Mouse (Mus musculus) common myeloid progenitor, adult 5-6 weeks (primary cell): ENCODE results near the gene Rai1. TPM values are rescaled to one million over a fixed set of nuclear protein-coding genes. Genes with fewer than 3 reads are reported as not detected.

Experiments used
- ATAC-seq: replicated peaks from 2 replicates; pipeline ENCODE4 v1.8.0; 2016; ENCODE audit warnings: low read depth, mild to moderate bottlenecking, moderate TSS enrichment, inconsistent platforms; ENCODE audit not compliant: poor library complexity, severe bottlenecking
- total RNA-seq: library from RNA; stranded (forward); fragments of 200-1000, 187-1606 nt; gene quantifications from 2 replicates; pipeline ENCODE4 v1.2.3, GENCODE M21; 2017

Rai1 gene
- total RNA-seq, 1 experiment from 2014 or later, result 21.1 TPM

- ATAC-seq, result no peak
Measured at GRCm38 (mm10) chr11:60120586-60121262, 15.9 kb downstream of the Rai1 start.

GRCm38 (mm10) chr11:60122611-60123010 lies 17.8 kb downstream of the Rai1 start:
- no peak for ATAC-seq

- ATAC-seq, result no peak
Measured at GRCm38 (mm10) chr11:60127048-60127447, 22.2 kb downstream of the Rai1 start.

- ATAC-seq, result no peak
Measured at GRCm38 (mm10) chr11:60127863-60128512, 23.2 kb downstream of the Rai1 start.

GRCm38 (mm10) chr11:60130516-60130915 lies 25.7 kb downstream of the Rai1 start:
- peak; percentile 85 for ATAC-seq

- ATAC-seq, result no peak
Measured at GRCm38 (mm10) chr11:60132061-60132460, 27.2 kb downstream of the Rai1 start.

- ATAC-seq, result no peak
Measured at GRCm38 (mm10) chr11:60136491-60136890, 31.7 kb downstream of the Rai1 start.

- peak; percentile 56; the same call in 1 of the 2 replicates for ATAC-seq
Measured at GRCm38 (mm10) chr11:60137170-60137569, 32.4 kb downstream of the Rai1 start.

GRCm38 (mm10) chr11:60139141-60139733 lies 34.4 kb downstream of the Rai1 start:
- ATAC-seq, result 0 out of 2 replicates have a peak, but pooled peaks have one; percentile 11

GRCm38 (mm10) chr11:60139734-60140371 lies 35.0 kb downstream of the Rai1 start:
- ATAC-seq, result 0 out of 2 replicates have a peak, but pooled peaks have one; percentile 20

GRCm38 (mm10) chr11:60140586-60141284 lies 35.9 kb downstream of the Rai1 start:
- 0 out of 2 replicates have a peak, but pooled peaks have one; percentile 19 for ATAC-seq

- no peak for ATAC-seq
Measured at GRCm38 (mm10) chr11:60141285-60141608, 36.4 kb downstream of the Rai1 start.

- ATAC-seq, result no peak
Measured at GRCm38 (mm10) chr11:60143086-60143485, 38.3 kb downstream of the Rai1 start.

GRCm38 (mm10) chr11:60146170-60146569 lies 41.4 kb downstream of the Rai1 start:
- no peak for ATAC-seq

- no peak for ATAC-seq
Measured at GRCm38 (mm10) chr11:60148591-60148990, 43.8 kb downstream of the Rai1 start.

- no peak for ATAC-seq
Measured at GRCm38 (mm10) chr11:60149086-60149485, 44.3 kb downstream of the Rai1 start.

GRCm38 (mm10) chr11:60150677-60151076 lies 45.9 kb downstream of the Rai1 start:
- no peak for ATAC-seq

GRCm38 (mm10) chr11:60152339-60152738 lies 47.5 kb downstream of the Rai1 start:
- no peak for ATAC-seq

GRCm38 (mm10) chr11:60153936-60154335 lies 49.1 kb downstream of the Rai1 start:
- no peak for ATAC-seq

GRCm38 (mm10) chr11:60155690-60156089 lies 50.9 kb downstream of the Rai1 start:
- no peak for ATAC-seq
